Mouse (Mus musculus): Measurements from ENCODE around the gene Odf2.

The Odf2 gene

DNA sequence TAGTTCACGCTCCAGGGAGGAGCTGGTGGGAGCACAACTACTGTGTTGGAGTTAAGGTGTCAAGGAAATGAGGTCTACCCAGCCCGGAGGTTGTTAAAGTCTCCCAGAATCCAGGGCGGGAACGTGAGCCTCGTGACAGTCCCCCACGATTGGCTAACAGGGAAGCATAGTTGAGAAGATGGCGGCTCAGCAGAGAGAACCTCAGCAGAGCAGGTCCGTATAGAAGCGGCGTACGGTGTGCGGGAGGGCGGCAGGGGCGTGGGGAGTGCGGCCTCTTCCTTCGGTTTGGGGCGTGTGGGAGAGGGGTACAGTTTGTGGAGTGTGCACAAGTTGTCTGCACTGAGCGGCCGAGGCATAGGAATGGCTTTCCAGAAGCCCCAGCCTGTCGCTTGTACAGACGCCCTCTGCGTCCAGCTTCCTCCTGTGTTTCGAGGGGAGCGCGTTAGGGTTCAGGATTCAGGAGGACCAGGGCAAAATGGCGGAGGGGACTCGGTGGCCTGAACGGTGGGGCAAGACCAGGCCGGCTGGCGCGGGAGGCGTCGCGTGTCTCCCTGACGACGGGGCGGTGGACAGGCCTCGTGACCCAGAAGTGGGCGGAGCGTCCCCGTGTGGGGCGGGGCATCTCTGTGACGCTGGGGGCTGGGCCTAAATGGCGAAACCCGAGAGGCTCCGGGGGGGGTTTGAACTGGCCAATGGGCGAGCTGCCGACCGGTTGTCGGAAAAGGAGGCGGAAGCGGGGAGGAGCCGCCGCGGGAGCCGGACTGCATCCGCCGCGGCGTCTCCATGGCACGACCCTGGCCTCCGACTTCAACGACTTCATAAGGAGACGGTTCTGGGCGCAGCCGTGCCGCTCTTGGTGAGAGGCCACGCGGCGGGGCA is at the start of gene Odf2:
Odf2 (plus strand) TSS at position 156 of the 879 bp plus-strand sequence.
- DNase-seq (ENCODE audit: low read depth, low spot score) = peak; percentile 92

GRCm38 (mm10) chr2:29839460-29839859 is 49.6 kb upstream of the Odf2 start:
- DNase-seq (ENCODE audit: low read depth, low spot score) = no peak

DNA sequence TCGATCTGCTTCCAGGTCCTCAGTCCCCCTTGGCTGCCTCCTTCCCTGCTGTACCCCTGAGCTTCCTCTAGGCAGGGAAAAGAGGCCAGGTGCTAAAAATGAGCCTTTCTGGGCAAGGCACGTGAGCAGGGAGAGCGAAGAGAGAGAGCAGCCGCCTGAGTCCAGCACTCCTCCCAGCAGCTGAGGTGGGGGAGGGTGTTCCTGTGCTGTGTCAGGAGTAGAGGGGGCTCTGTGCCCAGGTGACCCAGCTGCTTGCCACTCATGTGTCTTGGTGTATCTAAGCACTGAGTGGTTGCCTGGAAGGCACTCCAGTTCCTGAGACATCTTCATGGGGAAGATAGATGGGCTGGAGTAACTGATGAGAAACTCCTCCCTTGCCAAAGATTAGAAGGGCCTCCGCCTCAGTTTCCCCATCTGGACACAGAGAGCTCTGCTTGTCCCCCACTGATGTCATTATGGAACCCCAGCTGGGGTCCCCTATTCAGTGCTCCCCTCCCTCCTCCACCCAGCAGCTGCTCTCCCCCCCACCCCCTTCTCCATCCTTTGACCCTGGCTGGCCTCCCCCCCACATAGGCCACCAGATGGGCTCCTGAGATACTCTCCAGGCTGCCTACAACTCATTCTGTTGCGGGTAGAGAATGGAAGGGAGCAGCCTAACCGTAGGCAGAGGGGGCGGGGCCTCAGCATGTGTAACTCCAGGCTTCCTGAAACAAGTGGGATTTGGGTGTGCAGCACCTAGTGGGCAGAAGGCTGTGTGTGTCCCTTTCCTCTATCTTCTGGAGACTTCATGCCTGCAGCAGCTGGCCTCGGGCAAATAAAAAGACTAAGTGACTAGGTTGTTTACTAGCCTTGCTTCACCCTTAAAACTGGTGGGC is 45.6 kb upstream of the Odf2 start:
- DNase-seq (ENCODE audit: low read depth, low spot score) = no peak

- DNase-seq (ENCODE audit: low read depth, low spot score) = no peak
These were observed 44.9 kb upstream of the Odf2 start for GRCm38 (mm10) chr2:29844115-29844514.

DNA sequence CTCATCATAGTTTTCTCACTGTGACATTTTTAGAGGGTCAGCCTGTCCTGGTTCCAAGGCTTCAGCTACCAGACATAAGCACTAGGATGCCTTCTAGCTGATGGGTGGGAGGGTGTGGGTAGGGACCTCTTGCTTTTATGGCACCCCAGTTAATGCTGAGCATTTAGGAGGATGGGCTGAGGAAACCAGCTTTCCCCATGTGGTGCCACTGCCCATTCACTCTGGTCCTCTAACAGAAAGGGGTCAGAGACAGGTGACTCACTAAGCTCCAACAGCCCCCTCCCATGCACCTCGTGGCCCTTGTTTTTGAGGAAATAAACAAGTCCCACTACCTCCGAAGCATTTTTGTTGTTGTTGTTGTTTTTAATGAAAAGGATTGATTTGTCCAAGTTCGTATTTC is 44.4 kb upstream of the Odf2 start:
- no peak for DNase-seq (ENCODE audit: low read depth, low spot score)

GRCm38 (mm10) chr2:29845636-29846035 is 43.4 kb upstream of the Odf2 start:
- no peak for DNase-seq (ENCODE audit: low read depth, low spot score)

DNA sequence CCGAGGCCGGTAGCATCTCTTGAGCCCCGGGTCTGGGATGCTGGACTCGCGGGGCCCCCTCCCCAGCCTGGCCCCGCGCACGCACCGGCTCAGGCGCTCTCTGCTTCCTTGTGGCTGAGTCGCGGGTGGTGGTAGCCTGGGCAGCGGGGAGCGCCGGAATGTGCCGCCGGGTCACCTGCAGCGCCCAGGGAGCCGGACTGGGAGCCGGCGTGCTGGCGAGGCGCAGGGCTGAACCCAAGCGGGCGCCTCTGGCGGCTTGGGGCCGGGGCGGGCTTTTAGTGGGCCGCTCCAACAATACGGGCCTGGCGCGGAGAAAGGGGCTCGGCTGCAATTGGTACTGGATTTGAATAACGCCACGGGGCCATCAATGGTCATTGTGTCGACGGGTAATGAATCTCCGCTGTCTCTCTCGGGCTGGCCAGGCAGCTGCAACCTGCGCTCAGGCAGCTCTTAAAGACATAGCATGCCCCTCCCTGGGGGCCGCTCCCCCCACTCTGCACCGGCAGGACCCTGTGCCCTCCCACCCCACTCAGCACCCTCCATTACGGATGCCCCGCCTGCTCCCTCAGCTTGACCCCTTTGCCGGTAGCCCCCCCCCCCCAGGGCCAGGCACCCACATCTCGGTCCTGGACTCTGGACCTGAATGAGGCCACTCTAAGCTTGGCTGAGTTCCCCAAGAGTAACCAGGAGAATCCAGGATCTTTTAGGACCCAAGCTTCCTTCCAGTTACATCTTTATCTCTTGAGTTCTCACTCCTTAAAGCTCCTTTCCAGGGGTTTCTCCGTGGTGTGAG is 42.8 kb upstream of the Odf2 start:
- DNase-seq (ENCODE audit: low read depth, low spot score) = no peak

- no peak for DNase-seq (ENCODE audit: low read depth, low spot score)
These were observed 42.1 kb upstream of the Odf2 start for GRCm38 (mm10) chr2:29846911-29847310.

- no peak for DNase-seq (ENCODE audit: low read depth, low spot score)
These were observed 40.0 kb upstream of the Odf2 start for GRCm38 (mm10) chr2:29849041-29849440.

DNA sequence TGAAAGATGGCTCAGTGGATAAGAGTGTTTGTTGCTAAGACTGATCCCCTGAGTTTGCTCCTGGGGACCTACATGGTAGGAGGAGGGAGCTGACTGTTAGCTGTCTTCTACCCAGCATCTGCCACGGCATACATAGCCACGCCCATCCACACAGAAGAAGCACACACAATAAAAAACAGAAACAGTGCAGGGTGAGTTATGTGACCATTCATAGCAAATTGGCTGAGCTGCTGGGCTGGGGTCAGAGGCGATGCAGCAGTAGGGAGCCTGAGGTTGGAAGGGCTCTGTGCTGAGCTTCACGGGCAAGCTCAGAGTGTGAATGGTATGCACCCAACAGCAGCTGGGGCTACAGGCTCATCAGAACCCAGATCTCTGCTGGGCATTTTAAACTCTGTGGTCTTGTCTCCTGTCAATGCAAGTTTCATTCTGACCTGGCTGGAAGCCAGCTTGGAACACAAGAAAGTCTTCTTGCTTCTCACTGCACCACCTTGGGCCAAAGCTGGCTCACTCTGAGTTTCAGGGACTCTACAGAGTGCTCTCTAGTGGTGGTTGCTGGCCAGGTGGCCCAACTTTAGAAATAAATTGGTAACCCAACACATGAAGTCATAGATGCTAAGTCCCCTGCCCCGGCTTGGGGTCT is 39.1 kb upstream of the Odf2 start:
- DNase-seq (ENCODE audit: low read depth, low spot score) = no peak

DNA sequence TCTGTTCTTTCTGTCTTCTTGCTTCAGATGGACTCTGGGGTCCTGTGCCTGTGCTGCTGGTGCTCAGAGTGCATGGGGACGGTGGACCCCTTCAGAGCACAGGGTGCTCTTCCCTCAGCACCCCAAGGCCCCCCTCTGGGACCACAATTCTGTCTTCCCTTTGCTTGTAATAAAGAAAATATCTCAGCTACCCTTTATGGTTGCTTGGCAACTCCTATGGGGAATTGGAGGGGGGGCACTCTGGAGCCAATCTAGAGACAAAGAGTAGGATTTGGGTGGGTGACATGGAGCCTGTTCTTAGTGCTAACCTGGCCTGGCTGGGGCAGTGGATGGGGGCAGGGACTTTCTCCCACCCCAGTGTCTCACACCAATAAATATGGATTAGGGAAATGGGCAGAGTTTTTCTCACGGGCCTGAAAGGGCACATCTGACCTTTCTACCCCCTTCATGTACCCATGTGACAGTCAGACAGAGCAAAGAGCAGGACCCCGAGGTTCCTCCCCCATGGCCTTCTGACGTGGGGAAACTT is 36.0 kb upstream of the Odf2 start:
- DNase-seq (ENCODE audit: low read depth, low spot score) = no peak

DNA sequence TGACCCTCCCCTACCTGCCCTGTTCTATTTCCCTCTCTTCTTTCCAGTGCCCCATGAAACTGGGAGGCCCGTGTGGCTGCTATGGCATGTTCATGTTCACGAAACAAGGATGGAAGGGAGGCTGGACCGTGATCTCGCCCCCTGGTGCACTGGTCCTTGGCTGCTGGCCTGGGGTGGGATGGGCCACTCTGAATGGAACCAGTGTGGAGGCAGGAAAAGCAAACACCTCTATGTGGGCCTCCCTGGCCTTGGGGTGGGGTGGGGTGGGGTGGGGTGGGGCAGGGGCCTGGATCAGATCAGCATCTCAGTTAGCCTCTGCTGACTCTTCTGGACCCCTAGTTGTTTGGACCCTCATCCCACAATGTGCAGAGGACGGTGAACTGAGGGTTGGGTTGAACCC is 35.3 kb upstream of the Odf2 start:
- no peak for DNase-seq (ENCODE audit: low read depth, low spot score)

DNA sequence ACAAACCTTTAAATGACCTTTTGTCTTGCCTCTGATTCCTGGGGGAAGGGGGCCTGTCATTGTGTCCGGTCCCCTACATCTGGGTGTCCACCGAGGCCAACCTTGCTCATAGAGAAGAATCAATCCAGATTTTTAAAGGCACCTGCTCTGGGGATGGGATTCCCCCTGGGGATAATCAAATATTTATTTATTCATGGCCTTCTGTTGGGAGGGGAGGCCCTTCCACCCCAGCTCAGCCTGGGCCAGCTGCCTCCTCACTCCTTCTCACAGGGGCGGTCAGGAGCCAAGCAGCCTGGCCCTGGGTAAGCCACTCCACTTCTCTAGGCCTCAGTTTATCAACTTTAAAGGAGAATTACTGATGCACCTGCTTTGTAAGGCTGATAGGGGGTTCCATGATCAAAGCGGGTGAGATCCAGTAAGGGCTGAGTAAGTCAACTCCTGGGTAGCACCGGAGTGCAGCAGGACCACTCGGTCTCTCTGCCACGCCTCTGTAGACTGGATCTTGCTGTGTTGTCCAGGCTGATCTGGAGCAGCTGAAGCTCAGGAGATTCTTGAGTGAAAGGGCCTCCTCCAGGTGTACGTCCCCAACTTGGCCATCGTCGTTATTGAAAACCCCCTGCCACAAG is 33.3 kb upstream of the Odf2 start:
- DNase-seq (ENCODE audit: low read depth, low spot score) = no peak

DNA sequence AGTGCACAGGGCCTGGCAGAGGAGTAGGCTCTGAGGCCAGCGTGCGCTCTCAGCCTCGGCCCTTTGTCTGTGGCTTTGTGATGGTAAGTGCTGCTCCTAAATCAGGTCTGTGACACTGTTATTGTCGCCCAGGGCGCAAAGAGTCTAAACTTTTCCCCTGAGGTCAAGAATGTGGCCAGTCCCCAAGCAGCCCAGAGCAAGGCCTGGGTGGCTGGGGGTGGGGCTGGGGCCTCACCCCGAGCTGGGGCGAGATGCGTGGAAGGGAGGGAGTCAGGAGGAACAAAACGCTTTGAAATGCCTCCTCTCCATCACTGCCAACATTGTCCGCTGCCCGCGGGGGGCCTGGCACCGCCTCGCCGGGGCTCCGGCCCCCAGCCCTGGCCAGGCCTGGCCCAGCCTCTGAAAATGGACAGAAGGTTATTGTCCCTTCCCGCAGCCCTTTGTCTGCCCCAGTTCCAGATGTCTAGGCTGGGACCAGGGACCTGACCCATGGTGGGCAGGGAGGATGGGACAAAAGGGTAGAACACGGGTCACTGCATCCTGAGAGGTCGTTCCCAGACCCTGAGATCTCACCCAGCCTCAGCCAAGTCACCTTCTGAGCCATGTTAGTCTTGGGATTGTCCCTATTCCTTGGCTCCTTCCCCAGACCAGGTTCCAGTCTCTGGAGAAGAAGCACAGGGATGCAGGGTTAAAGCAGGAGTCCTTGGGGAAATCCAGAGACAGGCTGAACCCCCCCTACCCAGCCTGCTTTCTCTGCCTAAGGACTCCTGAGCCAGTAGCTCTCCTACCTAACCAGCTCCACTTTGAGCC is 32.4 kb upstream of the Odf2 start:
- DNase-seq (ENCODE audit: low read depth, low spot score) = peak; percentile 69

DNA sequence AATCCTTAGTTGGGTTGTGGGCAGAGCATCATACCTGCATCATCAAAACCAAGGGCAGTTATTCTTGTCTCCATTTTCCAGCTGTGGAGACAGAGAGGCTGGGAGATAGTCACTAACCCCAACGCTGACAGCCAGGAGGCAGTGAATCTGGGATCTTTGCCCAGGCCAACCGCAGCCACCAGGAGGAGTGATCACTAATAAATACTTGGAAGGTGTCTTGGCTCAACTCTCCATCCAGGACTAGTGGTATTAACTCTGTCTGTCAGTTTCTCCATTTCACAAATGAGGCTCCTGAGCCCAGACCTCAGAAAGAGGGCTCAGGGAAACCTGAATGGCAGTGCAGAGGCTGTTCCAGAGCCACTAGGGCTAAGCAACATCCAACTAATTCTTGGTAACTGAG is 31.7 kb upstream of the Odf2 start:
- no peak for DNase-seq (ENCODE audit: low read depth, low spot score)

DNA sequence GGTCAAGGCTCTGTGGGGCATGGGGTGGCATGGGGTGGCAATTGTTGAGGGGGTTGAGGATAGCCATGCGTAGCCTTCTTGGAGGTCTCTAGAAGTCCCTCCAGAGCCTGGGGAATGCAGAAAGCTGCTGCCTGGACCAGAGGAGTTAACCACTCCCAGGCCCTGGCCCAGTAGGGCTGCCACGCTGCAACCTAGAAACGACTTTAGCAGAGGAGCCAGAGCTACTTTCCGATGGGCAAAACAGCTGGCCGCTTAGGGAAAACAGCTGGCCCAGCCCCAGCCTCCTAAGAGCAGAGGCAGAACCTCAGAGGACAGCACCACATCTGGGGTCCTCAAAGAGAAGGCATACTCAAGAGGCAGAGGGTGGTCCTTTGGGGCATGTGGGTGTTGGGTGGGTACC is 31.1 kb upstream of the Odf2 start:
- DNase-seq (ENCODE audit: low read depth, low spot score) = no peak

DNA sequence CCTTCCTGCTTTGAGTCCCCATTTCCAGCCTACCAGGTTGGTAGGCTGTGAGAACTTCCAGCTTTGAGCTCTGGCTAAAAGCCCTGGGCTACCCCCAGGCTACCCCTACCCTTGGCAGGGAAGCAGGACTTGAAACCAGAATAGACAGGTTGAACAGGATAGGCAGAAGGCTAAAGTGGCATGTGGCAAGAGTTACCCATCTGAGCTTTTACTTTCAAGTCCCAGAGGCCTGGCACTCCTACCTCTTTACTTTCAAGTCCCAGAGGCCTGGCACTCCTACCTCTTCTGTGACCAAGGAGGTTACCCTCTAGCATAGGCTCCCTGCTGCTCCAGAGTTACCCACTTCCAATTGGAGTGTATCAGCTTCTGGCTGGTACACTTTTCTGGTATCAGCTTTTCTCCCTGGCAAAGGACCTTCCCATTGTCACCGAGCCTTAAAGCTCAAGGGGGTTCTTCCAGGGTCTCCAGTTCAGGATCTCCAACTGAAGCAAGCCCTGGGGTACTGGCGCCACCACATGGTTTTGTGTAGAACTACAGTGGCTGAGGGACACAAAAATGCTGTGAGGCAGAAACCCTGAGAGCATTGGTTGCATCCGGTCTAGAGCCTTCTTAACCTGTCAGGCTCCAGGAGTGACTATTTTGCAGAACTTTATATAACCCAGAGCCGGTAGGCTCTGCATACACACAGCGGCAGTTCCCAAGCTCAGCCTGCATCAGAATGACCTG is 30.1 kb upstream of the Odf2 start:
- no peak for DNase-seq (ENCODE audit: low read depth, low spot score)

DNA sequence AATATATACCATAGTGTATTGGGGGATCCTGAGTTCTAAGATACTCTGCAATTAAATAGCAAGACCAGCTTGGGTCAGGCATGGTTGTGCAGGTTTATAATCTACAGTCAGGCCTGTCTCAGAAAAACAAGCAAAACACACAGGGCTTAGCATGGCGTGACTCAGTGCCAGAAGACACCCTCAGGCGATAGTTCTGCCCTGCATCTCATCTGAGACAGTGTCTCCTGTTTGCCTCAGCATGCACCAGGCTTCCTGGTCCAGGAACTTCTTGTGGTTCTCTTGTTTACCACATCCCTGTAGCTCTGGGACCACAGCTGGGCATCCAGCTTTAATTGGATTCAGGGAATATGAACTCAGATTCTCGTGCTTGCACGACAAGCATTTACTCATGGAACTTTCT is 23.9 kb upstream of the Odf2 start:
- DNase-seq (ENCODE audit: low read depth, low spot score) = no peak

- no peak for DNase-seq (ENCODE audit: low read depth, low spot score)
These were observed 19.9 kb upstream of the Odf2 start, which contains the start of gene Cercam for GRCm38 (mm10) chr2:29868949-29869645. TSS of gene Cercam (plus strand) at chr2:29869164.

All from telencephalon, adult 2 months (tissue).